Mouse (Mus musculus) urinary bladder, postnatal 4 days (tissue): ENCODE measurements around the gene Tsg101.
A peak's percentile ranks its signal among the peaks of the same experiment; 100 is the strongest.

Experiments used
- DNase-seq, 2 experiments: peaks; one replicate each; pipeline ENCODE4 v3.0.0; 2021 to 2022; ENCODE audit warnings: low spot score in 2 of 2

Tsg101 gene

DNA sequence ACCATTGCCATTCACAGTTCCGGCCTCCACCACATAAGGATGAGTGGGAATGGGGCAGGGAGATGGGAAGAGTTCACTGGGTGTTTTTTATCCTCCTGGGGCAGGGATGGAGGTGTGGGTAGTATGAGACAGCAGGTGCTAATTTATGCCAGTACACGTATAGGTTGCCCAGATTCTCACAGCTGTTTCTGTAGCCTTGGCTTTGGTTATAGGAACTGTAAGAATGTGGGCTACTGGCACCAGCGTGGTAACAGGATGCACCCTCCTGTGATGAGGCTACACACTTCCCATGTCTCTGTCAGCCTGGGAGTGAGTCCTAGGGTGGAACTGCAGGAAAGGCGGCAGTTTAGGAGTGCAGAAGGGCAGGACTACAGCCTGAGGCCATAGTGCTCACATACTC is 42.9 kb downstream of the Tsg101 start:
- no peak for DNase-seq

DNA sequence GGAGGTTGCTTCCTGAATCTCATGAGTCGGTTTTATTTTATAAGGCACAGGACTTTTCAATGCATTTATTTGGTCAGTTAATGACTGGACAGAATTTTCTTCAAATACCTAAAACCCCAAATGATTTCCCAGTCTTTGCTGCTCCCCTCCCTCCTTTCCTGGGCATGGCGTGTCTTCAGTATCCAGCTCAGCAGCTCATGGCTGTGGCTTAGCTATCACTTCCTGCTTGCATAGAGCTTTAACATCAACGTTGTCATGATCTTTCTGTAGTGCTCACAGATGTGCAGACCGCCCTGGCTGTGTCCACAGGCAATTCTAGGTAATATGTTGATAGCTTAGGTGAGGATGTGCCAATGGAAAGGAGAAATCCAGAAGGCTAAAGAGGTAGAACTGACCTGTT is 47.8 kb downstream of the Tsg101 start:
- no peak for DNase-seq

DNA sequence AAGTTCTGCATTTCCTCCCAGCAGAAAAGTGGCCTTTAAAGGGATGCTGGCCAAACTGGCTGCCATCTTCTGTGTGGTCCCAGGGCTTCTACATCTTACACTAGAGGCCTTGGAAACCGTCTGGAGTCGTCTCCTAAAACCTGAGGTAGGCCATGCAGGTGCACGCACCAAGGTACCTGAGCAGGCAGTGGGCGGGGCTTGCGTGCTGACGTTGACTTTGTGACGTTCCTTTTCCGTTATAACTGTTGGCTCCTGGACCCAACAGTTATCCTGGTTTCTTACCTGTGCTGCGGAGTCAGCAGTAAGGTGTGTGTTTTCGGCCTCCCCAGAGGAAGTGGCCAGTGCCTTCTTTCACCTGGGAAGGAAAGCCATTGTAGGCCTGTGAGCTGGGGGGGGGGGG is 58.8 kb downstream of the Tsg101 start, which contains the start of gene Ldhc:
Gene Ldhc, plus strand, starts transcription at position 208 of the 400 bp plus-strand sequence.
- DNase-seq, result no peak

- DNase-seq, result no peak
Observed at GRCm38 (mm10) chr7:46859031-46859430, 60.7 kb downstream of the Tsg101 start.

- DNase-seq, result no peak
Observed at GRCm38 (mm10) chr7:46857436-46857835, 62.3 kb downstream of the Tsg101 start.

- DNase-seq, result no peak
Observed at GRCm38 (mm10) chr7:46855866-46856560, 63.8 kb downstream of the Tsg101 start.

DNA sequence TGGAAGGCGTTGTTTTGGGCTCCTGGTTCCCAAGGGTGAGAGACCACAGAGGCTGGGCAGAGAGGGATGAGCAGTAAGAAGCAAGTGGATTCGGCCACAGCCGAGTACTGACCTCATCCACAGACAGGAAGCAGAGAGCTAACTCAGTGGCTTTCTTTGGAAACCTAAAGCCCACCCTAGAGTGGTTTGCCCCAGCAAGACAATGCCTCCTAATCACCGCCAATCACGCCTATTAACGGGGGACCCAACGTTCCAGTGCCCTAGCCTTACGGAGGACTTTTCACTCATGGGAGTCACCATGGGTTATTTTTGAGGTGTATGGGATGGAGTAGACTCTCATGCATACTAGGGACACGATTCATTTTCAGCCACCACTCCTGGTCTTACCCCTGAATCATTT is 66.4 kb downstream of the Tsg101 start:
- no peak for DNase-seq

- no peak for DNase-seq
Observed at GRCm38 (mm10) chr7:46852666-46853065, 67.1 kb downstream of the Tsg101 start.

GRCm38 (mm10) chr7:46851026-46851425 is 68.7 kb downstream of the Tsg101 start:
- DNase-seq, result no peak

DNA sequence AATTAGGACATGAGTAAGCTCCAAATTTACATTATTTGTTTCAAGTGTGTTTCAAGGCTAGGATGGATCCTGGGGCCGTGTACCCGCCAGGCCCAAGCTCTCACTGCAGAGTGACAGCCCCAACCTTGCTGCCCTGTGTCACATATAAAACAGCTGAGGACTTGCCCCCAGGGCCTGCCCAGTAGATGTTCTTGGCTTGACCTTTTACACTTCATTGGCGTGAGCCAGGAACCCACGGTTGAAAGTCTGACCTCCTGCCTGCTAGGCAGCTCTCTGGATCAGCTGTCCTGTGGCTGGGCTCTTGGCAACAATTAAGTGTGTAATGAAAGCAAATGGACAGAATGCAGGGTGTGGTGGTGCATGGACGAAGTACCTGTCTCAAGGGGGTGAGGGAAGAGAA is 70.5 kb downstream of the Tsg101 start:
- no peak for DNase-seq

DNA sequence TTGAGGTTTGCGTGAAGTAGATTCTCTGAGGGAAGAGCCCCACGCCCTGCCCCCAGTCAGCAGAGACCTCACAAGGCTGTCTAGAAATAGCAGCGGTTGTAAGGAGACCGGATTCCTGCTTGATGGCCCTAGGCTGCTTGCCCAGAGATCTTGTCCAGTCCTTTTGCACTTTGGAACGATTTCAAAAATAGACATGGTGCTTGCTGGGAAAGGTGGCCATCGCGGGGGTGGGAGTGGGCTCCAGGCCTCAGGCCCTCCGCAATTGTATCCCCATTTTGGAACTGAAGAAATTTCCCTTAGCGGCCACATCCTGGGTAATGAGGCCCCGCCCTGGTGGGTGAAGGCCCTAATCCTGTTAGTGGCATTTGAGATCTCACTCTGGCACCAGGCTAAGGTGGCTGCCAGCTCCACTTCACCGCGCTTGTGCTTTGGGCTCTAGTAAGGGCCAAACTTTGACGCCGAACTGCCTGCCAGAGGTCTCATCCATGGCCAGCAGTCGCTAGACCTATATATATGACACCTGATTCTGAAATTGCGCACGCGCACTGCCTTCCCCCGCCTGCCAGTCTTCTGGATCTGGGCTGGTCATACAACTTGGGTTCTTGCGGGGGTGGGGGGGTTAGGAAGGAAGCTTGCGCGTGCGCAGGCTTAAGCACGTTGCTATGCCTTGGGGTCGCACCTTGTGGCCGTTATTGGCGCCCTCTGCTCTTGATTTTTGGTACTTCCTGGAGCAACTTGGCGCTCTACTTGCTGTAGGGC is 73.1 kb downstream of the Tsg101 start:
- DNase-seq, result peak in 1 of 2 experiments; percentile 41

- no peak for DNase-seq
Observed at GRCm38 (mm10) chr7:46845978-46846485, 73.7 kb downstream of the Tsg101 start.

GRCm38 (mm10) chr7:46845211-46845977 is 74.4 kb downstream of the Tsg101 start:
- peak; percentile 88 to 95 for DNase-seq

GRCm38 (mm10) chr7:46843576-46843975 is 76.2 kb downstream of the Tsg101 start:
- DNase-seq, result no peak

- no peak for DNase-seq
Observed at GRCm38 (mm10) chr7:46842278-46842677, 77.5 kb downstream of the Tsg101 start.

GRCm38 (mm10) chr7:46840787-46841525 is 78.8 kb downstream of the Tsg101 start, which contains the start of gene Ldha:
Ldha (plus strand) TSS chr7:46841475.
- DNase-seq, result no peak

GRCm38 (mm10) chr7:46840326-46840725 is 79.4 kb downstream of the Tsg101 start:
- no peak for DNase-seq

- DNase-seq, result no peak
Observed at GRCm38 (mm10) chr7:46839861-46840260, 79.9 kb downstream of the Tsg101 start.

GRCm38 (mm10) chr7:46839446-46839845 is 80.3 kb downstream of the Tsg101 start:
- no peak for DNase-seq
